Mouse (Mus musculus) spleen, adult 12 weeks (tissue): ENCODE measurements around the gene Slc36a2.

ENCODE experiments used
- DNase-seq: peaks from one replicate; pipeline ENCODE4 v3.0.0; 2022; ENCODE audit warnings: low spot score

The Slc36a2 gene

DNA sequence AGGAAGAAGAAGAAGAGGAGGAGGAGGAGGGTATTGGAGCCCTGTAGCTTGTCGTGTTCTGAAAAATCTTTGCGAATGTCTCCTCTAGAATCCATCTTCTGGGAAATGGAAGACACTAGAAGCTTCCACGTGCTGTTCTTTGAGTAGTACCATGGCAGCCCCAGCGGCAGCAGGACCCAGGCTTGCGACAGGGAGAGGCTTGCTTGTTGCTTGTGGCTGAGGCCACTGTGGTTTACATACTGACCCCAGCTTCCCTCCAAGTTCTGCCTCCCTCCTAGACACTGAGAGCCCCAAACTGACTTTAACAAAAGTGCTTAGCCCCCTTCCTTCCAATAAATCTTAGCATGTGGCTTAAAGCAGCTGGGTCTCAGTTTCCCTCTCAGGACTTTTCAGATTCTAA, 631 bp downstream of the Slc36a2 start:
- DNase-seq, result no peak

GRCm38 (mm10) chr11:55183124-55183523, 1.8 kb downstream of the Slc36a2 start:
- DNase-seq, result no peak

DNA sequence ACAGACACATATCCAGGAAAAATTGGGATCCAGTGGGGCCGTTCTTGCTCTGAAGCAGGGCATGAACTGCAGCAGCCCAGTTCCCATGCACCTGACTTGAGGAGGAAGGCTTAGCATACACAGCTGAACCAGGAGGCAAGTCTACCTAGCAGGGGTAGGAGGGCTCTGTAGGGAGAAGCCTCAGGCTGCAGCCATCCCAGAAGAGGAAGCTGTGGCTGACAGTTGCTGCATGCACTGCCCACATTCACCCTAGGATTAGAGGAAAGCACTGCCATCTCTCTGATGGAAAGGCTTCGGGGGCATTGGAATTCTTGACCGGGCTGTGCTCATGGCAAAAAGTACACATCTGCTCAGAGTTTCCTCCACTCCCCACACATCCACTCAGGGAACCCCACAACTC, 5.0 kb downstream of the Slc36a2 start:
- no peak for DNase-seq

DNA sequence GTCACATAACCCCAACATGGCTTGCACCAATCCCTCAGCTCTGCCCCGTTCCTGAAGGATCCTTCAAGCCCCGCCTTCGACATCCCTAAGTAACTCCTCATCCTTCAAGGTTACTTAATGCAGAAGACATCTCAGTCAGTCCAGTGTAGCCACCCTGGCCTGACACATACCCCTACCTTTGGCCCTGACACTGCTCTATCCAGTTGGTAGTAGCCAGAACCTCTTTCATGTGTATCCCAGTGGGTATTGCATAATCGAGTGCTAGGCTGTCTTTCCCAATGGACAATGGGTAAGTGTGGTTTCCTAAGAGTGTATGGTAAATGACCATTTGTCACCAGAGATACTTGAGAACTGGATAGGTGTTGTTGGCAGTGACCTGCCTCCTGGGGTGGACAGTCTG, 6.0 kb downstream of the Slc36a2 start:
- DNase-seq, result no peak

DNA sequence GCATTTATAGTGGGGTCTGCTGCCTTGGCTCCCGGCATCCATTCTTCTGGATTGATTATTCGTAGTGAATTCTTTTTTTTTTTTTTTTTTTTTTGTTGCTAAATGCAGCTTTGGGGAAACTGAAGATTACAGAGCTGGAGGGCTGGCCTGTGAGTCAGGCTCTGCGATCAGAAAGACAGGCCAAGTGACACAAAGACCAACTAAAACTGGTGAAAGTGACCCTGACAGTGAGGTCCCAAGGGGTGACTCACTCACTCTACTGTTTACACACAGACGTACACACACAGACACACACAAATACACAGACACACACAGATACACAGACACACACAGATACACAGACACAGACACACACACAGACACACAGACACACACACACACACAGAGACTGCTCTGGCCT, 14.4 kb downstream of the Slc36a2 start:
- no peak for DNase-seq

- DNase-seq, result no peak
Observed at GRCm38 (mm10) chr11:55168914-55169313, 16.0 kb downstream of the Slc36a2 start.

DNA sequence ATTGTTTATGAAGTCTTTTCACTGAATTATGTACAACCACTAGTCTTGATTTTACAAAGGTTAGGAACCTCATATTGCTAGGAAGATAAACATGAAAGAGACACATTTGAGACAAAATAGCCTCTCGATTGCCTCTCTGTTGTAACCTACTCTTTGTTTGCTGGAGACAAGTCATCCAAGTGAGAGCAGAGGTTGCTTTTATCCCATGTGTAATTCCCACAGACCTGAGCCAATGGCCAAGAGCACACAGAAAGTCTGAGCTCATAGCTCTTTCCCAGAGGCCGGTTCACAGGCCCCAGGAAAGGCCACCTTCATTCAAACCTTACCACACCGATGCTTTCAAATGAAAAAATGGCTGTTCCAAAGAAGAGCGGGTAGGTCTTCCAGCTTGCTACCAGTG, 16.4 kb downstream of the Slc36a2 start:
- DNase-seq, result no peak

GRCm38 (mm10) chr11:55165748-55166147, 19.1 kb downstream of the Slc36a2 start:
- DNase-seq, result no peak

GRCm38 (mm10) chr11:55164723-55165122, 20.2 kb downstream of the Slc36a2 start:
- peak; percentile 15 for DNase-seq

- peak; percentile 10 for DNase-seq
Observed at GRCm38 (mm10) chr11:55162670-55163069, 22.2 kb downstream of the Slc36a2 start.

- peak; percentile 69 for DNase-seq
Observed at GRCm38 (mm10) chr11:55158785-55159359, 26.0 kb downstream of the Slc36a2 start.

DNA sequence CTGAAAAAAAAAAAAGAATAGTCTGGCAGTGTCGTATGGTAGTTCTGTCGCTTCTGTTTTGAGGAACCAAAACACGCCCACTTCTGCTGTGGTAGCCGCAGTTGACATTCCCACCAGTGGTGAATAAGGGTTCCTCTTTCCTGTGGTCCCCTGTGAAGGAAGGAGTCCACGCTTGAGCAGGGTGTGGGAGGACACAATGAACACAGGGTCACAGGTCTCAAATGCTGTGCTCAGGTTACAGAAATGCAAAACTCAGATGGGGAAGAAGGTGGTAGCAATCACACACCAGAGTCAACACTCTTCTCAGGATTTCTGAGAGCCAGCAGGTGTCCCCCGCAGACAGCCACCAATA, 29.8 kb downstream of the Slc36a2 start:
- peak; percentile 29 for DNase-seq

DNA sequence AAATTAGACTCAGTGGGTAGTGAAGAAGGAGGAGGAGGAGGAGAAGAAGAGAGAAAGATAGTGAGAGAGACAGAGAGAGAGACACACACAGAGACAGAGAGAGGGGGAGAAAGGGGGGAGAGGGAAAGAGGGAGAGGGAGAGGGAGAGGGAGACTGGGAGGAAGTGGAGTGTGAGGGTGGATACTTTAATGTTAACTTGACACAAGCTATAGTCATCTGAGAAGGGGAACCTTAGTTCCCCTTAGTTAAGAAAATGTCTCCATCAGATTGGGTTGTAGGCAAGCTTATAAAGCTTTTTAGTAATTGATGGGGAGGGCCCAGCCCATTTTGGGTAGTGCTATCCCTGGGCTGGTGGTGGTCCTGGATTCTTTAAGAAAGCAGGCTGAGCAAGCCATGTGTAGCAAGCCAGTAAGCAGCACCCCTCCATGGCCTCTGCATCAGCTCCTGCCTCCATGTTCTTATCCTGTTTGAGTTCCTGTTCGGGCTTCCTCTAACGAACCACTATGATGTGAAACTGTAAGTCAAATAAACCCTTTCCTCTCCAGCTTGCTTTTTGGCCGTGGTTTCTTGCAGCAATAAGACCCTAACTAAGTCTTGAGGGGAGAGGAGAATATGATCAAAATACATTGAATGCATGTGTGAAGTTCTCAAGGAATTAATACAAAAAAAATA, 30.3 kb downstream of the Slc36a2 start:
- no peak for DNase-seq

- no peak for DNase-seq
Observed at GRCm38 (mm10) chr11:55151608-55152007, 33.3 kb downstream of the Slc36a2 start, which contains the start of gene Slc36a3. Gene Slc36a3 (minus strand): TSS chr11:55151708.

GRCm38 (mm10) chr11:55148461-55148860, 36.4 kb downstream of the Slc36a2 start:
- no peak for DNase-seq

- no peak for DNase-seq
Observed at GRCm38 (mm10) chr11:55147423-55147822, 37.5 kb downstream of the Slc36a2 start.

- no peak for DNase-seq
Observed at GRCm38 (mm10) chr11:55146855-55147254, 38.0 kb downstream of the Slc36a2 start.

DNA sequence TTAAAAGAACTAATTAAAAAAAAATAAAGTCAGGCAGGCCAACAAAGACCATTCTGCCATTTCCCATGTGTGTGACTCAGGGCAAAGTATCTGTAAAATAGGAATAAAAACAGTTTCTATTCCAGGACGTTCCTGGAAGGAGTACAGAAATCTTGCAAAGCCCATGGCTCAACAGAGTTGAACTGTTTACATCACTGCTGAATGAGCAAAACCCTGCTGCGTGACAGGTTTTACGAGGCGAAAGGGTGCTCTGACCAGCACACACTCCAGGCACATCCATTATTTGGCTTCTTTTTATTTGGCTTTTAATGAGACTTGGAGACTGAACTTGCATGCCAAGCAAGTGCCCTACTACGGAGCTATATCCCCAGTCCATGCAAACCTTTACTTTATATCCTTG, 40.9 kb downstream of the Slc36a2 start:
- DNase-seq, result no peak

DNA sequence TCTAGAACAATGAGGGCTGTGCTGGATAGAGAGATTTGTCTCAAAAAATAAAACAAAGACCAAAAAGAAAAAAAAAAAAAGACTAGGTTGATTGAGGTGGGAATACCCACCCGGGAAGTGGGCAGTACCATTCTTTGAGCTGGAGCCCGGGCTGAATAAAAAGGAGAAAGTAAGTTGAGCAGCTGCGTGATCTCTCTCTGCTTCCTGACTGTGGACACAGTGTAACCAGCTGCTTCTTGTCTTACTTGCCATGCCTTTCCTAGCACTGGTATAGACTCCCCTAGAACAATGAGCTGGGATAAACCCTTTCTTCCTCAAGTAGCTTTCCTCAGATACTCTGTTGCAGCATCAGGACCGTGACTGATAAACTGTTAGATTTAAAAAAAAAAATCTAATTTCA, 43.4 kb downstream of the Slc36a2 start:
- DNase-seq, result no peak

DNA sequence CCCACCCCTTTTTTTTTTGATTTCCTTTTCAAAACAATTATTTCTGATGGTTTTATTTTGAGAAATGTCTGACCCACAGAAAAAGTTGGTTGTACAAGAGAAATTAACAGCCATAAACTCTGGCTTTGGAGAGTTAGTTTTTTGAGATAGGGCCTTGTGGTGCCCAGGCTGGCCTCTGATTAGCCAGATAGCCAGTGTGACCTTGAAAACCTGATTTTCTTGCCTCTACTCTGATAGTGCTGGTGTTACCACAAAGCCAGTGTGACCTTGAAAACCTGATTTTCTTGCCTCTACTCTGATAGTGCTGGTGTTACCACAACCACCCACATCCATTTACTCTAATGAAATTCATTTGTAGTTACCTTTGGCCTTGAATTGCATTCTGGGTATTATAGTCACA, 47.2 kb downstream of the Slc36a2 start:
- DNase-seq, result no peak

GRCm38 (mm10) chr11:55136770-55137547, 47.9 kb downstream of the Slc36a2 start:
- DNase-seq, result peak; percentile 66

DNA sequence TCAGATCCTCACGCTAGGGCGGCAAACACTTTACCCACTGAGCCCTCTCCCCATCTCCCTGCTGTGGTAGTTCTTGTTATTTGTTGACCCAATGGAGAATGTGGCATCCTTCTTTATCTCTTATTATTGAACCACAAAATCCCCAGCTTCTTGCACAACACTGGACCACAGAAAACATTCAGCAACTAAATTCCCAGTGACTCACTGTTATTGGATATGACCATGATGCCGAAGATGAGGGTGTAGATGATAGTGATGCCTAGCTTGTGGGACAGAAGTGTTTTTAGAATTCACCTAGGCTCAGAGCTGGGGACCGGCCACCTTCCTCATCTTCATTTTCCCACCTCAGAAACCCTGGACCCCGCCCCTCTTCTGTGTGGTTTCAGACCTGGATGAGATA, 50.0 kb downstream of the Slc36a2 start:
- no peak for DNase-seq

- no peak for DNase-seq
Observed at GRCm38 (mm10) chr11:55134407-55134806, 50.5 kb downstream of the Slc36a2 start.
